Mouse (Mus musculus) liver, adult 2 months (tissue): ENCODE data around the gene Rnf5. TPM values are rescaled to one million over a fixed set of nuclear protein-coding genes. Genes with fewer than 3 reads are reported as not detected.

Experiments
- DNase-seq: peaks from one replicate; pipeline ENCODE4 v3.0.0-alpha.2; 2011; ENCODE audit warnings: low read depth, low spot score; ENCODE audit errors: extremely low read depth
- H3K27ac ChIP-seq: fragments of 200-500 bp; replicated peaks from 2 replicates; pipeline ENCODE4 v1.5.1; 2012; ENCODE audit warnings: low read depth, mild to moderate bottlenecking, control low read depth, inconsistent platforms, low read length; ENCODE audit not compliant: insufficient read depth
- H3K27me3 ChIP-seq: fragments of 200-500 bp; 2 replicates; pipeline ENCODE4 v1.6.1; 2012; ENCODE audit warnings: mild to moderate bottlenecking, moderate library complexity, low read length, inconsistent platforms; ENCODE audit not compliant: control insufficient read depth, insufficient read depth
- H3K36me3 ChIP-seq: fragments of 200-500 bp; 2 replicates; pipeline ENCODE4 v1.6.1; 2012; ENCODE audit warnings: low read length, inconsistent platforms; ENCODE audit not compliant: control insufficient read depth, insufficient read depth
- H3K4me1 ChIP-seq: fragments of 200-500 bp; 2 replicates; pipeline ENCODE4 v1.6.1; 2011; ENCODE audit warnings: low read length; ENCODE audit not compliant: control insufficient read depth, insufficient read depth
- H3K4me3 ChIP-seq: fragments of 200-500 bp; 2 replicates; pipeline ENCODE4 v1.5.1; 2011; ENCODE audit warnings: low read depth, mild to moderate bottlenecking, control low read depth, low read length, moderate library complexity; ENCODE audit not compliant: insufficient read depth
- H3K79me2 ChIP-seq: fragments of 200-500 bp; 2 replicates; pipeline ENCODE4 v1.6.1; 2012; ENCODE audit warnings: inconsistent platforms, mild to moderate bottlenecking, low read length, moderate library complexity; ENCODE audit not compliant: control insufficient read depth, insufficient read depth
- H3K9ac ChIP-seq: fragments of 200-500 bp; 2 replicates; pipeline ENCODE4 v1.6.1; 2012; ENCODE audit warnings: low read depth, mild to moderate bottlenecking, control low read depth, inconsistent platforms, low read length
- CTCF ChIP-seq: fragments of 200-500 bp; IDR thresholded peaks from 2 replicates; pipeline ENCODE4 v1.5.1; 2011; ENCODE audit warnings: low read depth, low read length, control low read depth
- POLR2A ChIP-seq: fragments of 200-500 bp; IDR thresholded peaks from 2 replicates; pipeline ENCODE4 v1.6.1; 2011; ENCODE audit warnings: low read length, control low read depth; ENCODE audit not compliant: insufficient read depth; ENCODE audit errors: extremely low read depth
- WGBS: fragments of 180-500 bp; shearing (Covaris S2); methylation state at CpG from one replicate; pipeline ENCODE4 v1.1.7; 2018; 5-methylcytosine and 5-hydroxymethylcytosine counted together
- polyA plus RNA-seq: library from polyadenylated mRNA; depleted of rRNA; stranded (reverse); fragments of >200 nt; gene quantifications from 2 replicates; pipeline ENCODE4 v1.2.3, GENCODE M21; 2012
- total RNA-seq: library from RNA; depleted of rRNA; stranded (reverse); fragments of >200 nt; gene quantifications from 2 replicates; pipeline ENCODE4 v1.2.3, GENCODE M21; 2014

Rnf5 gene
- total and polyA plus RNA-seq, 2 experiments = 23.0 to 155 TPM

- H3K27ac ChIP-seq = no peak overlapping the region
- WGBS = 85% methylated on average over 18 of the region's 18 CpGs
- peaks cover 12% of the 10 kb centered on the region for H3K4me1 ChIP-seq
- no peak overlapping the region for H3K4me3 ChIP-seq
- DNase-seq = no peak
- H3K27me3 ChIP-seq = no peaks in the 10 kb centered on the region
- peaks cover 3% of the 10 kb centered on the region; the same call in 1 of the 2 replicates for H3K36me3 ChIP-seq
- H3K9ac ChIP-seq = no peak overlapping the region
- H3K79me2 ChIP-seq = no peaks in the 10 kb centered on the region; the same call in 1 of the 2 replicates
- TF ChIP-seq POLR2A (no peak), CTCF (no peak)
These were observed 45.8 kb upstream of the Rnf5 start for GRCm38 (mm10) chr17:34649106-34649864.

- Histone ChIP-seq H3K9ac (no peak overlapping the region), H3K27ac (no peak overlapping the region), H3K4me3 (no peak overlapping the region), H3K36me3 (peaks cover 1% of the 10 kb centered on the region; the same call in 1 of the 2 replicates), H3K4me1 (peaks cover 12% of the 10 kb centered on the region), H3K79me2 (no peaks in the 10 kb centered on the region; the same call in 1 of the 2 replicates), H3K27me3 (no peaks in the 10 kb centered on the region)
- DNase-seq = no peak
- 91% methylated on average over 16 of the region's 16 CpGs for WGBS
- TF ChIP-seq POLR2A = no peak
- TF ChIP-seq CTCF = no peak
These were observed 44.8 kb upstream of the Rnf5 start for GRCm38 (mm10) chr17:34648141-34648890.

DNA sequence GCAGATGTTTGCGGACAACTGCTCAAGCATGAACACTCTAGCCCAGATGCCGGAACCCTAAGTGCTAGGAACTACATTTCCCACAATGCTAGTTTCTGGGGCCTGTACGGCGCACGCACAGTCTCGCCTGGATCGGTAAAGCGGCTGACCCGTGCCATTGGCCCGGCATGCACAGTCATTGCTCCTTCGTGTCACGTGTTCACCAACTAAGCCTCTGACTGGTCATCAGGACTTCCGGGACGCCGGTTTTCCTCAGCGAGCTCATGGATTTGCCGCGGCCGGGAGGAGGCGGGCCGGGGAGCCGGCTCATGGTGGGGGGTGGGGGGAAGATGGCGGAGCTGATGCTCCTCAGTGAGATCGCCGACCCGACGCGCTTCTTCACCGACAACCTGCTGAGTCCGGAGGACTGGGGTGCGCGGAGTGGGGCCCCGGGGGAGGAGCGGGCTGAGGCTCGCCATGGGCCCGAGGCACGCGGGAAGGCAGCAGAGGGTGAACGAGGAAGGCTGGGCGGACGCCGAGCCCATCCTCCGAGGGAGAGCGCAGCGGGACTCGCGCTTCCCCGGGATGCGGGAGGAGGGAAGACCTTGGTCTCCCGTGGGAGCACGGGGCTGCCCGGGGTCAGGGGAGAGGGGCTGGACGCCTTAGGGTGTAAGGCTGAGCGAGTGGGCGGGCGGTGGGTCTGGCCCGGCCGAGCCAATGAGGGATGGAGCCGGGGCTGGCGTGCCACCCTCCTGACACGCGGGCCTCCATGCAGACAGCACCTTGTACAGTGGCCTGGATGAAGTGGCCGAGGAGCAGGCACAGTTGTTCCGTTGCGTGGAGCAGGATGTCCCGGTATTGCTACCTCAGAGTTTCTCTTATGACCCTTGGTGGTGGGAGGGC is 43.7 kb upstream of the Rnf5 start, which contains the start of gene Atf6b:
Gene Atf6b (plus strand): TSS at position 241 of the 882 bp plus-strand sequence.
- peak; percentile 97 for DNase-seq
- peak within 1 kb of the TSS; percentile 72 for H3K9ac ChIP-seq
- peaks cover 12% of the 10 kb centered on the region for H3K4me1 ChIP-seq
- WGBS = under 1% methylated on average over 65 of the region's 66 CpGs
- no peaks in the 10 kb centered on the region for H3K36me3 ChIP-seq
- no peak for TF ChIP-seq CTCF
- 0 out of 2 replicates have a peak, but pooled peaks have one; percentile 46 for TF ChIP-seq POLR2A
- no peaks in the 10 kb centered on the region for H3K27me3 ChIP-seq
- H3K27ac ChIP-seq = peak within 1 kb of the TSS; percentile 61
- H3K4me3 ChIP-seq = peak within 1 kb of the TSS; percentile 79
- H3K79me2 ChIP-seq = no peaks in the 10 kb centered on the region; the same call in 1 of the 2 replicates

GRCm38 (mm10) chr17:34645831-34646511 is 42.5 kb upstream of the Rnf5 start:
- no peak for DNase-seq
- Histone ChIP-seq H3K9ac (no peak overlapping the region), H3K79me2 (no peaks in the 10 kb centered on the region; the same call in 1 of the 2 replicates), H3K27me3 (no peaks in the 10 kb centered on the region), H3K27ac (no peak overlapping the region), H3K36me3 (no peaks in the 10 kb centered on the region), H3K4me3 (no peak overlapping the region), H3K4me1 (peaks cover 12% of the 10 kb centered on the region)
- WGBS = 80% methylated on average over 30 of the region's 30 CpGs
- TF ChIP-seq CTCF = no peak
- no peak for TF ChIP-seq POLR2A
